Mouse (Mus musculus) liver, embryonic 14.5 days (tissue): Measurements from ENCODE around the gene Camkk2. TPM values are rescaled to one million over a fixed set of nuclear protein-coding genes. Genes with fewer than 3 reads are reported as not detected.

Experiments used
- ATAC-seq: fragments of 200-750 bp; cut with Nextera tagmentation; 2 replicates; pipeline ENCODE4 v1.8.0; 2017; ENCODE audit warnings: moderate number of reproducible peaks, mild to moderate bottlenecking, moderate library complexity; ENCODE audit not compliant: insufficient read depth
- DNase-seq, 3 experiments: peaks; one replicate each; pipeline ENCODE4 v3.0.0-alpha.2; 2012 to 2013; ENCODE audit warnings: low read depth in 3 of 3, low spot score in 3 of 3
- H3K27ac ChIP-seq: fragments of 300-500 bp; sonication (generic); 2 replicates; pipeline ENCODE4 v1.5.1; 2014; ENCODE audit warnings: moderate library complexity, mild to moderate bottlenecking, control low read depth, inconsistent platforms
- H3K27me3 ChIP-seq: fragments of 300-500 bp; sonication (generic); 2 replicates; pipeline ENCODE4 v1.6.1; 2014; ENCODE audit warnings: mild to moderate bottlenecking, low read length, moderate library complexity; ENCODE audit not compliant: control insufficient read depth, insufficient read depth
- H3K36me3 ChIP-seq: fragments of 300-500 bp; sonication (generic); replicated peaks from 2 replicates; pipeline ENCODE4 v1.6.1; 2014; ENCODE audit warnings: low read depth; ENCODE audit not compliant: control insufficient read depth, insufficient read depth
- H3K4me1 ChIP-seq, 2 experiments: fragments of 200-500 bp in 1 of 2; fragments of 300-500 bp in 1 of 2; sonication (generic) in 1 of 2; replicated peaks; 2 replicates each; pipeline ENCODE4 v1.6.1; 2012 to 2014; ENCODE audit warnings: antibody characterized with exemption in 1 of 2, inconsistent platforms in 1 of 2, low read length in 1 of 2; ENCODE audit not compliant: control insufficient read depth in 2 of 2, insufficient read depth in 2 of 2
- H3K4me2 ChIP-seq: fragments of 300-500 bp; sonication (generic); 2 replicates; pipeline ENCODE4 v1.6.1; 2014; ENCODE audit warnings: low read depth, mild to moderate bottlenecking, control low read depth, moderate library complexity
- H3K4me3 ChIP-seq, 2 experiments: fragments of 200-500 bp in 1 of 2; fragments of 300-500 bp in 1 of 2; sonication (generic) in 1 of 2; 2 replicates each; pipeline ENCODE4 v1.5.1; 2012 to 2014; ENCODE audit warnings: low read depth in 2 of 2, low read length in 2 of 2, mild to moderate bottlenecking in 2 of 2, control low read depth in 1 of 2, inconsistent platforms in 1 of 2, moderate library complexity in 1 of 2; ENCODE audit not compliant: insufficient read depth in 1 of 2
- H3K9ac ChIP-seq: fragments of 300-500 bp; sonication (generic); replicated peaks from 2 replicates; pipeline ENCODE4 v1.6.1; 2014; ENCODE audit warnings: mild to moderate bottlenecking, control low read depth, moderate library complexity
- H3K9me3 ChIP-seq: fragments of 300-500 bp; sonication (generic); 2 replicates; pipeline ENCODE4 v1.6.1; 2016; ENCODE audit warnings: low read length, mixed read lengths; ENCODE audit not compliant: control insufficient read depth
- CTCF ChIP-seq: IDR thresholded peaks from 2 replicates; pipeline ENCODE4 v1.5.1; 2016; ENCODE audit warnings: antibody characterized with exemption, low read depth, control low read depth
- EP300 ChIP-seq: IDR thresholded peaks from 2 replicates; pipeline ENCODE4 v1.6.1; 2016; ENCODE audit warnings: antibody characterized with exemption, low read depth
- WGBS: fragments of 180-500 bp; shearing (Covaris S2); extraction: QIAGEN DNeasy Blood & Tissue Kit; methylation state at CpG from one replicate; pipeline ENCODE4 v1.1.7; 2014; ENCODE audit not compliant: insufficient replicate concordance; 5-methylcytosine and 5-hydroxymethylcytosine counted together
- polyA plus RNA-seq, 2 experiments: library from polyadenylated mRNA; depleted of rRNA in 1 of 2; stranded (reverse) in 1 of 2; unstranded in 1 of 2; fragments of >200 nt; fragmentation: Nextera tagmentation in 1 of 2; extraction: Ambion mirVana in 1 of 2; gene quantifications; 2 replicates each; pipeline versions ENCODE4 v1.2.1 to v1.2.3; 2012 to 2014

The Camkk2 gene
- polyA plus RNA-seq, 2 experiments: 5.9 to 6.3 TPM

- Histone ChIP-seq H3K36me3 (peaks cover 29% of the 10 kb centered on the region), H3K4me2 (peak overlapping the region; percentile 69), H3K27me3 (no peaks in the 10 kb centered on the region), H3K4me1 (peaks cover 18 to 20% of the 10 kb centered on the region in 2 experiments), H3K9ac (peak overlapping the region; percentile 85), H3K9me3 (no peaks in the 10 kb centered on the region), H3K27ac (peak overlapping the region; percentile 88), H3K4me3 (peak overlapping the region; percentile 78 to 81)
- WGBS: 0% methylated on average over 10 of the region's 10 CpGs
- DNase-seq (no peak), ATAC-seq (peak; percentile 42)
- TF ChIP-seq EP300: no peak
- no peak for TF ChIP-seq CTCF
These were observed 42.3 kb upstream of the Camkk2 start for GRCm38 (mm10) chr5:122821524-122821885.

- Histone ChIP-seq H3K27me3 (no peaks in the 10 kb centered on the region), H3K27ac (peak within 1 kb of the TSS; percentile 88), H3K36me3 (peaks cover 33% of the 10 kb centered on the region), H3K9ac (peak within 1 kb of the TSS; percentile 85), H3K4me3 (peak within 1 kb of the TSS; percentile 78 to 81), H3K4me2 (peak within 1 kb of the TSS; percentile 69), H3K9me3 (no peaks in the 10 kb centered on the region), H3K4me1 (peaks cover 18 to 20% of the 10 kb centered on the region in 2 experiments)
- ATAC-seq (peak; percentile 100), DNase-seq (peak; percentile 97 to 98 (median 97))
- TF ChIP-seq CTCF (no peak), EP300 (peak; percentile 31; the same call in 1 of the 2 replicates)
- WGBS: under 1% methylated on average over 55 of the region's 55 CpGs
These were observed 41.7 kb upstream of the Camkk2 start, which contains the start of gene Anapc5 for GRCm38 (mm10) chr5:122820777-122821523. Gene Anapc5 (minus strand): TSS chr5:122821339.

GRCm38 (mm10) chr5:122812699-122813098, 33.5 kb upstream of the Camkk2 start:
- Histone ChIP-seq H3K9ac (no peak overlapping the region), H3K36me3 (peaks cover 80% of the 10 kb centered on the region), H3K4me1 (no peaks in the 10 kb centered on the region), H3K9me3 (no peaks in the 10 kb centered on the region), H3K4me2 (no peak overlapping the region), H3K27me3 (no peaks in the 10 kb centered on the region), H3K27ac (no peak overlapping the region), H3K4me3 (no peak overlapping the region)
- 58% methylated on average over 3 of the region's 3 CpGs for WGBS
- DNase-seq (no peak), ATAC-seq (no peak)
- TF ChIP-seq EP300 (no peak), CTCF (no peak)

- Histone ChIP-seq H3K27me3 (no peaks in the 10 kb centered on the region), H3K9me3 (no peaks in the 10 kb centered on the region), H3K4me3 (no peak overlapping the region), H3K4me1 (no peaks in the 10 kb centered on the region), H3K4me2 (no peak overlapping the region), H3K27ac (no peak overlapping the region), H3K36me3 (peaks cover 81% of the 10 kb centered on the region), H3K9ac (no peak overlapping the region)
- DNase-seq (peak; percentile 58 to 60 (median 60)), ATAC-seq (0 out of 2 replicates have a peak, but pooled peaks have one; percentile 45)
- 83% methylated on average over 9 of the region's 9 CpGs for WGBS
- TF ChIP-seq CTCF (peak; percentile 85), EP300 (no peak)
These were observed 32.3 kb upstream of the Camkk2 start for GRCm38 (mm10) chr5:122811364-122812079.

GRCm38 (mm10) chr5:122805503-122805902, 26.3 kb upstream of the Camkk2 start:
- no peak for DNase-seq

More at GRCm38 (mm10) chr5:122805503-122805902, 26.3 kb upstream of the Camkk2 start:
- Histone ChIP-seq H3K9me3 (no peaks in the 10 kb centered on the region), H3K27ac (no peak overlapping the region), H3K9ac (no peak overlapping the region), H3K4me3 (no peak overlapping the region), H3K36me3 (peaks cover 82% of the 10 kb centered on the region), H3K27me3 (no peaks in the 10 kb centered on the region), H3K4me1 (peaks cover 0 to 9% of the 10 kb centered on the region in 2 experiments; a peak in 1 of 4 replicates), H3K4me2 (no peak overlapping the region)
- TF ChIP-seq CTCF (peak; percentile 41; the same call in 1 of the 2 replicates), EP300 (no peak)
- WGBS: 68% methylated on average over 3 of the region's 3 CpGs
- ATAC-seq: no peak
